Mouse (Mus musculus) small intestine, adult 2 months (tissue): ENCODE results near the gene Cyb5r1. TPM values are rescaled to one million over a fixed set of nuclear protein-coding genes. Genes with fewer than 3 reads are reported as not detected.

Source experiments
- H3K27ac ChIP-seq: fragments of 200-500 bp; 2 replicates; pipeline ENCODE4 v1.5.1; 2012; ENCODE audit warnings: low read depth, low read length, control low read depth, inconsistent platforms; ENCODE audit not compliant: insufficient read depth
- H3K27me3 ChIP-seq: fragments of 200-500 bp; 2 replicates; pipeline ENCODE4 v1.6.1; 2012; ENCODE audit warnings: mild to moderate bottlenecking, moderate library complexity, low read length, inconsistent platforms; ENCODE audit not compliant: control insufficient read depth, insufficient read depth
- H3K36me3 ChIP-seq: fragments of 200-500 bp; 2 replicates; pipeline ENCODE4 v1.6.1; 2012; ENCODE audit warnings: mild to moderate bottlenecking, low read length, control low read depth, inconsistent platforms; ENCODE audit not compliant: control insufficient read depth, insufficient read depth
- H3K4me1 ChIP-seq: fragments of 200-500 bp; 2 replicates; pipeline ENCODE4 v1.6.1; 2012; ENCODE audit warnings: low read length, inconsistent platforms, mixed read lengths; ENCODE audit not compliant: control insufficient read depth, insufficient read depth, insufficient read length
- H3K4me3 ChIP-seq: fragments of 200-500 bp; 2 replicates; pipeline ENCODE4 v1.5.1; 2012; ENCODE audit warnings: low read depth, mild to moderate bottlenecking, control low read depth, inconsistent platforms, low read length, moderate library complexity
- CTCF ChIP-seq: fragments of 200-500 bp; IDR thresholded peaks from 2 replicates; pipeline ENCODE4 v1.5.1; 2012; ENCODE audit warnings: low read depth, mild to moderate bottlenecking, control low read depth, inconsistent platforms, low read length, moderate library complexity, mixed read lengths; ENCODE audit not compliant: insufficient replicate concordance, insufficient read length; ENCODE audit errors: extremely low read depth
- POLR2A ChIP-seq: fragments of 200-500 bp; IDR thresholded peaks from 2 replicates; pipeline ENCODE4 v1.6.1; 2012; ENCODE audit warnings: low read depth, mild to moderate bottlenecking, control low read depth, inconsistent platforms, low read length, moderate library complexity
- whole genome bisulfite sequencing: fragments of 180-500 bp; shearing (Covaris S2); methylation state at CpG from one replicate; pipeline ENCODE4 v1.1.7; 2018; 5-methylcytosine and 5-hydroxymethylcytosine counted together
- polyA plus RNA-seq: library from polyadenylated mRNA; depleted of rRNA; stranded (reverse); fragments of >200 nt; gene quantifications from 2 replicates; pipeline ENCODE4 v1.2.3, GENCODE M21; 2012; rRNA removed

The Cyb5r1 gene
- polyA plus RNA-seq: 11.8 and 17.8 TPM in 2 replicates

GRCm38 (mm10) chr1:134405509-134406413 lies at the start of gene Cyb5r1:
Gene Cyb5r1, plus strand, starts transcription at chr1:134405559.
- H3K27me3 ChIP-seq: no peaks in the 10 kb centered on the region
- TF ChIP-seq POLR2A: no peak; the same call in 1 of the 2 replicates
- TF ChIP-seq CTCF: no peak
- under 1% methylated on average over 43 of the region's 43 CpGs for WGBS

GRCm38 (mm10) chr1:134357461-134357860 lies 47.9 kb upstream of the Cyb5r1 start:
- H3K36me3 ChIP-seq: peaks cover 44% of the 10 kb centered on the region
- 24% methylated on average over 4 of the region's 4 CpGs for WGBS

More at GRCm38 (mm10) chr1:134405509-134406413, at the start of gene Cyb5r1:
- Histone ChIP-seq H3K27ac (peak within 1 kb of the TSS; percentile 4; the same call in 1 of the 2 replicates), H3K4me3 (peak within 1 kb of the TSS; percentile 87), H3K4me1 (peaks cover 3% of the 10 kb centered on the region; the same call in 1 of the 2 replicates), H3K36me3 (peaks cover 4% of the 10 kb centered on the region; the same call in 1 of the 2 replicates)

GRCm38 (mm10) chr1:134360656-134361055 lies 44.7 kb upstream of the Cyb5r1 start:
- 47% methylated on average over 7 of the region's 7 CpGs for WGBS
- H3K36me3 ChIP-seq: peaks cover 18% of the 10 kb centered on the region
- TF ChIP-seq CTCF: no peak
- TF ChIP-seq POLR2A: no peak
- H3K27me3 ChIP-seq: no peaks in the 10 kb centered on the region
- H3K27ac ChIP-seq: peak overlapping the region; percentile 95
- H3K4me3 ChIP-seq: peak overlapping the region; percentile 83
- peaks cover 7% of the 10 kb centered on the region; the same call in 1 of the 2 replicates for H3K4me1 ChIP-seq

More at GRCm38 (mm10) chr1:134357461-134357860, 47.9 kb upstream of the Cyb5r1 start:
- H3K27me3 ChIP-seq: no peaks in the 10 kb centered on the region
- H3K4me1 ChIP-seq: peaks cover 7% of the 10 kb centered on the region; the same call in 1 of the 2 replicates
- H3K4me3 ChIP-seq: no peak overlapping the region
- no peak for TF ChIP-seq POLR2A
- TF ChIP-seq CTCF: no peak
- H3K27ac ChIP-seq: peak overlapping the region; percentile 43

- peaks cover 12% of the 10 kb centered on the region for H3K36me3 ChIP-seq
- H3K27ac ChIP-seq: peak overlapping the region; percentile 95
- WGBS: 1% methylated on average over 41 of the region's 44 CpGs
- H3K4me3 ChIP-seq: peak overlapping the region; percentile 83
- H3K27me3 ChIP-seq: no peaks in the 10 kb centered on the region
- TF ChIP-seq CTCF: no peak
- no peak for TF ChIP-seq POLR2A
- H3K4me1 ChIP-seq: peaks cover 7% of the 10 kb centered on the region; the same call in 1 of the 2 replicates
Observed at GRCm38 (mm10) chr1:134361195-134361856, 44.0 kb upstream of the Cyb5r1 start.

GRCm38 (mm10) chr1:134361857-134362212 lies 43.5 kb upstream of the Cyb5r1 start, which contains the start of gene Tmem183a:
Gene Tmem183a, minus strand, starts transcription at chr1:134361979.
- H3K27ac ChIP-seq: peak within 1 kb of the TSS; percentile 95
- under 1% methylated on average over 38 of the region's 38 CpGs for WGBS
- TF ChIP-seq POLR2A: peak; percentile 95
- TF ChIP-seq CTCF: no peak

GRCm38 (mm10) chr1:134363194-134363593 lies 42.2 kb upstream of the Cyb5r1 start:
- no peak overlapping the region for H3K4me3 ChIP-seq

More at GRCm38 (mm10) chr1:134361857-134362212, 43.5 kb upstream of the Cyb5r1 start, which contains the start of gene Tmem183a:
- peaks cover 7% of the 10 kb centered on the region; the same call in 1 of the 2 replicates for H3K4me1 ChIP-seq
- no peaks in the 10 kb centered on the region for H3K27me3 ChIP-seq
- peak within 1 kb of the TSS; percentile 83 for H3K4me3 ChIP-seq
- peaks cover 11% of the 10 kb centered on the region for H3K36me3 ChIP-seq

More at GRCm38 (mm10) chr1:134363194-134363593, 42.2 kb upstream of the Cyb5r1 start:
- peaks cover 7% of the 10 kb centered on the region; the same call in 1 of the 2 replicates for H3K4me1 ChIP-seq
- no peak overlapping the region for H3K27ac ChIP-seq
- peaks cover 9% of the 10 kb centered on the region; the same call in 1 of the 2 replicates for H3K36me3 ChIP-seq
- no peaks in the 10 kb centered on the region for H3K27me3 ChIP-seq
- no peak for TF ChIP-seq CTCF
- TF ChIP-seq POLR2A: no peak
- 77% methylated on average over 4 of the region's 4 CpGs for WGBS
